Mouse (Mus musculus): Measurements from ENCODE around the gene Plxnd1. TPM values are rescaled to one million over a fixed set of nuclear protein-coding genes. Genes with fewer than 3 reads are reported as not detected.

The Plxnd1 gene
- polyA plus RNA-seq (2012; rRNA removed): 47.1 and 51.8 TPM in 2 replicates

GRCm38 (mm10) chr6:115994877-115995520 lies at the start of gene Plxnd1:
Gene Plxnd1, minus strand, starts transcription at chr6:115995005.

GRCm38 (mm10) chr6:115944638-115945037 lies 50.2 kb downstream of the Plxnd1 start, which contains the start of gene H1foo:
Gene H1foo, plus strand, starts transcription at chr6:115944938.

GRCm38 (mm10) chr6:115931639-115932038 lies 63.2 kb downstream of the Plxnd1 start, which contains the start of gene Rho:
Gene Rho, plus strand, starts transcription at chr6:115931748.

Other genes starting within 250 kb of the Plxnd1 start
- 1.5 TPM in 2 replicates for gene Tmem40, start 232.6 kb downstream of the Plxnd1 start, polyA plus RNA-seq (2012; rRNA removed)
- 14.4 and 15.2 TPM in 2 replicates for gene Cand2, start 220.5 kb downstream of the Plxnd1 start, polyA plus RNA-seq (2012; rRNA removed)
- 1,760 and 1,858 TPM in 2 replicates for gene Rpl32, start 186.3 kb downstream of the Plxnd1 start, polyA plus RNA-seq (2012; rRNA removed)
- 4.2 and 4.4 TPM in 2 replicates for gene Efcab12, start 156.6 kb downstream of the Plxnd1 start, polyA plus RNA-seq (2012; rRNA removed)
- gene Mbd4, start 141.6 kb downstream of the Plxnd1 start, polyA plus RNA-seq (2012; rRNA removed): 10.2 and 11.0 TPM in 2 replicates
- gene Ift122, start 141.5 kb downstream of the Plxnd1 start, polyA plus RNA-seq (2012; rRNA removed): 31.0 and 33.5 TPM in 2 replicates
- 0.96 and 1.8 TPM in 2 replicates for gene Rho, start 63.3 kb downstream of the Plxnd1 start, polyA plus RNA-seq (2012; rRNA removed)
- gene H1foo, start 50.1 kb downstream of the Plxnd1 start, polyA plus RNA-seq (2012; rRNA removed): not detected in 2 replicates
- 49.0 and 49.8 TPM in 2 replicates for gene Tmcc1, start 198.5 kb upstream of the Plxnd1 start, polyA plus RNA-seq (2012; rRNA removed)
- 104 and 105 TPM in 2 replicates for gene Washc2, start 213.0 kb upstream of the Plxnd1 start, polyA plus RNA-seq (2012; rRNA removed)